Mouse (Mus musculus): ENCODE data around the gene Cnbd2.

GRCm38 (mm10) chr2:156281227-156281626 is 30.9 kb upstream of the Cnbd2 start:
- TF ChIP-seq CTCF (IDR thresholded peaks at IDR 0.05; ENCODE audit: extremely low read depth, insufficient read depth, insufficient read length, insufficient replicate concordance): no peak
- TF ChIP-seq POLR2A (IDR thresholded peaks at IDR 0.05; ENCODE audit: low read depth, low read length): no peak

All from spleen, adult 2 months (tissue).